Mouse (Mus musculus) brain, adult 2 months (tissue): ENCODE results near the gene Cd2bp2.
A peak's percentile ranks its signal among the peaks of the same experiment; 100 is the strongest.

ENCODE experiments used
- DNase-seq: peaks from one replicate; pipeline ENCODE4 v3.0.0; 2011; ENCODE audit warnings: low read depth, low spot score

The Cd2bp2 gene

DNA sequence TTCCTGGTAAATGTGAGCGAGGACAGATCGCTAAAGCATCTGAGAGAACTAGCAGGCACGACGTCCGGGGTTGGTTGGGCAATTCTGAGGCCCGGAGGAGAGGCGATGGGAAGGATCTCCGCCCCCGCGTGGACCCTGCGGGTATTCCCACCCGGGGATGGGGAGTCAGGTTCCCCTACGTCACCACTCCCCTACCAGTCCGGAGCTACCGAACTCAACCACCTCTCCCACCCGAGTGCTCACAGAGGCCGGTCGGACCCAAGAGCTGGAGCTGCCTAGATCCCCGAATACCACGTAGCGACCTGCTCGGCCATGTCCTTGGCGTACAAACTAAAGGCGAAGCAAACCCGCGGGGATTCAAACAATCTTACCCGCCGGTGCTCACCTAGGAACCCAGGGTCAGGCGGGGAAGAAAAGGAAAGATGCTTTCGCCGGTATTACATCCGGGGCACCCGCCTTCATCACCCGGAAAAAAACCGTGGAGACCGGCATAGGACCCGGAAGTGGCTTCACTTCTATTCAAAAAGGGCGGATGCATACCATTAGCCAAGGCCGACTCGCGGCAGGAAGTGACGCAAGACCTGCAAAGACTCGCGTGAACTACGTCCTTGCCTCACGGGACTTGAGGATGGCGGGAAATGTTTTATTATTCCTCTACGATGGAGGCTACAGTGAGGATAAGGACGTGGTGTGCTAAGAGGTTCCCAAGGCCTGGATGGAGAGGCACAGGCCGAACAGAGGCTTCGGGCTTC is at the start of gene Cd2bp2:
TSS of gene Cd2bp2 (minus strand) at position 507 of the 752 bp plus-strand sequence.
- peak; percentile 99 for DNase-seq

DNA sequence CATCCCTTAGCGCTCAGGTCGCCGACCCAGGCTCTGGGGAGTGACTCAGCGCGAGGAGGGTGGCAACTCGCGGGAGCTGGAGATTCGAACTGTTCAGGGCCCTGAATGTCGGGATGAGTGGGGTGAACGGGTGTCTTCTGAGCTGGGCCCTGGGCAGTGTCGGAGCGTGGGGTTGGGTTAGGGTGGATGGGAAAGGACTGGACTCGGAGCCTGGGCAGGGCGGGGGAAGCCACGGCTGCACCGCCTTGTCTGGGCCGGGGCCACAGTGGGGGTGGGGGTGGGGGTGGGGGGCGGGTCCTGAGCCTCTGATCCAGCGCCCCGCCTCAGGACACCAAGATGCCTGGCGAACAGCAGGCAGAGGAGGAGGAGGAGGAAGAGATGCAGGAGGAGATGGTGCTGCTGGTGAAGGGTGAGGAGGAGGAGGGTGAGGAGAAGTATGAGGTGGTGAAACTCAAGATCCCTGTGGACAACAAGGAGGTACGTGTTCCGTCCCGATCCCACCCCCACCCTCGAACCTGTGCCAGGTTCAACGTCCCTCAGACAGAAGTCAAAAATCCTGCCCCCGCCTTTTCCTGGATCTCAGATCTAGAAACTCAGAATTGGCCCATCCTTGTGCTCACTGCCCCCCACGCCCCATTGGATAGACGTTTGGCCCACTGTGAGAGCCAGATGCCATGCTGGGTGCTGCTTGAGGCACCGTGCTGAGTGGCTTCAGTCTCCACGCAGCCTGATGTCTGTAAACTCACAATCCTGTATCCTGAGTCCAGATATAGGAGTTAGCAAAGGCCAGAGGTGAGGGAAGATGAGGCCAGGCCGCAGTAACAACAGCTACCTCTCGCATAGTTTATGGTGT is 49.0 kb upstream of the Cd2bp2 start:
- peak; percentile 54 for DNase-seq

DNA sequence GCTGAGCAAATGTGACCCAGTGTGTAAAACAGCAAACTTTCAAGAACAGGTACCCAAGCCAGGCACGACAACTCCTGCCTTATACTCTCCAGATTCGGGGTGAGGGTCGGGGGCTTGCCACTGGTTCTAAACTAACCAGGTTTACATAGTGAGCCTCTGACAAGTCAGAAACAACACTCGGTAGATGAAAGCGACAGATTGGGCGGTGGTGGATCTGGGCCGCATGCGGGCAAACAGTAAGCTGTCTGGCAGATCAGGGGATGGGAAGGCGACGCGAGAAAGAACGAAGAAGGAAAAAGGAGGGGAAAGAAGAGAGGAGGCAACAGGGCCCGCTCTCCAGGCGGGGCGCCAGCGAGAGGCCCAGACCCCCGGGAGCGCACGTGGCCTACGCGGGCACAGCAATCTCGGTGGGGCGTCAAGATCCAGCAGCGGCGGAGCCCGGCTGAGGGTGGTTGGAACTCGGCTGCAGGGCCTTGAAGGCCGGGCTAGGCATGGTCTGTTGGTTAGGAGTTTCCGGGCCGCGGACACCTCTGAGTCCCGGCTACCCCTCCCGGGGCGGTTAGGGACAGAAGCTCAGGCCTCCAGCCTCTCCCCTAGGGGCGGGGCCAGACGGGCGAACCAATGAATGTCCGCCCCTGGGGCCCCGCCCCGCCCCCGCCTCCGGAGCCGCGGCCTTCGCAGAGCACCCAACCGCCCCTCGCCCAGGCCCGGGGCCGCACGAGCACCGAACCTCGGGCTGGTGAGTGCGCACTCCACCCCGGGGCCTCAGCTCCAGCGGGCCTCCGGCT is 48.2 kb upstream of the Cd2bp2 start, which contains the start of gene Zfp771:
TSS of gene Zfp771 (plus strand) at position 405 of the 788 bp plus-strand sequence.
- peak; percentile 97 for DNase-seq

- no peak for DNase-seq
Measured at GRCm38 (mm10) chr7:127243361-127243867, 47.6 kb upstream of the Cd2bp2 start.

- DNase-seq = no peak
Measured at GRCm38 (mm10) chr7:127234777-127235176, 38.9 kb upstream of the Cd2bp2 start.

DNA sequence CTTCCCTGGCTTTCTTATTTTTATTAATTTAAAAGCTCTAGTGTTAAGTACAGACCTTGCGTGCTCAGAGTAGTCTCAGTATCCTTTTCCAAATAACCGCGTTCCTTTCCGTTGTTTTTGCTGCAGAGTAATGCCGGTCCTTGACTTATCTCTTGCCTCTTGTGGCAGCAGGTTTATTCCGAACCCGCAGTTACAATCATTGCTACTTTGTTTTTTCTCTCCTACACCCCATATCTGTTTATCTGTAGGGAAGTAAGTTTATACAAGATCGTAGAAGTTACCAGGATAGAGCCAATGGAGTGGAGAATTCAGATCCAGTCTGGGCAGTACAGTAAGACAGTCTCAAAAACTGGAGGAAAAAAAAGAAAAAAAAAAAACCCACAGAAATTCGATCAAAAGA is 37.9 kb upstream of the Cd2bp2 start:
- no peak for DNase-seq

GRCm38 (mm10) chr7:127233368-127233749 is 37.5 kb upstream of the Cd2bp2 start:
- DNase-seq = peak; percentile 63

GRCm38 (mm10) chr7:127232622-127233367 is 36.9 kb upstream of the Cd2bp2 start, which contains the start of the genes Zfp553 and Sept1:
Zfp553 (plus strand) TSS chr7:127233061.
Sept1 (minus strand) TSS chr7:127233130.
- peak; percentile 94 for DNase-seq

DNA sequence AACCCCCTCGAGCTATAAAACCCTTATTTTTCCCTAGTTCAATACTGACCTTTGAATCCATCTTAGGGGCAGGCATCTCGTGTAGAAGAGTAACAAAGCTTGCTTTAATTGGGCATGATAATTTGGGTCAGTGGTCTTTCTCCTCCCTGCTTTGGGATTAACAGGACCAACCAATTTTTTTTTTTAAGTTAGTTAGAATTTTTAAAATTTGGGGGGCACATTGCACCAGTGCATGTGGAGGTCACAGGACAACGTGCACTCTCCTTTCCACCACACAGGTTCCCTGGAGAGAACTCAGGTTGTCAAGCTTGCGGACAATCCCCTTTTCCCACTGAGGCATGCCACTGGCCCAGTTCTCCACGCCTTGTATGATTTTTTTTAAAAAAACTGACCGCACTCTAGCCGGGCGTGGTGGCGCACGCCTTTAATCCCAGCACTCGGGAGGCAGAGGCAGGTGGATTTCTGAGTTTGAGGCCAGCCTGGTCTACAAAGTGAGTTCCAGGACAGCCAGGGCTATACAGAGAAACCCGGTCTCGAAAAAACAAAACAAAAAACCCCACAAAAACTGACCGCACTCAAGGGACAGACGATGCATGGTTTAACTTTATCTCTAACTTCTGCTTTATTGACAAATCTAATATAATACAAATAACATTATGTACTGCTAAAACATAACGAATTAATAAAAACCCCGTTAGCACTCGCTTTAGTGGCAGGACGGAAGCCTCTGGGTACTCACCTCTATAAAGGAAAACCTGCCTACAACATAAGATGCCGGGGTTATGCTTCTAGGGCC is 36.2 kb upstream of the Cd2bp2 start:
- DNase-seq = no peak

GRCm38 (mm10) chr7:127231376-127231775 is 35.5 kb upstream of the Cd2bp2 start:
- no peak for DNase-seq

GRCm38 (mm10) chr7:127228615-127229303 is 32.9 kb upstream of the Cd2bp2 start:
- DNase-seq = peak; percentile 94

GRCm38 (mm10) chr7:127225147-127225995 is 29.5 kb upstream of the Cd2bp2 start:
- DNase-seq = peak; percentile 72

- no peak for DNase-seq
Measured at GRCm38 (mm10) chr7:127224616-127225015, 28.8 kb upstream of the Cd2bp2 start.

- DNase-seq = no peak
Measured at GRCm38 (mm10) chr7:127223515-127224478, 27.9 kb upstream of the Cd2bp2 start.

GRCm38 (mm10) chr7:127223106-127223505 is 27.3 kb upstream of the Cd2bp2 start:
- DNase-seq = no peak

DNA sequence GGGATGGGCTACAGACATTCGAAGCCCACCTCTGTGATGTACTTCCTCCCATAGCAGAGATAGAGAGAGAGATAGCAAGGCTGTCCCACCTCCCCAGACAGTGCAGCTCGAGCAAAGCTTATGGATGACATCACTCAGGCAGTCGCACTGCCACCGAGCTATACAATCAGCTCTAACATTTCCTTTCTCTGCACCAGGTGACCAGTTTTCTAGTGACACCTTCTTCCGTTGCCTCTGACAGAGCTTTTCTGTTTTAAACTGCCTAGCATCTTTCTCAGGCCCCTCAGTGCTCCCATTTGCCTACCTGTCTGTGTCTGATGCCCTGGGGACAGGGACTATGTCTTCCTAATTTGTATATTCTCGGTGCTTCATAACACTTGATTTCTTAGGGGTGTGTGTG is 24.6 kb upstream of the Cd2bp2 start:
- no peak for DNase-seq

DNA sequence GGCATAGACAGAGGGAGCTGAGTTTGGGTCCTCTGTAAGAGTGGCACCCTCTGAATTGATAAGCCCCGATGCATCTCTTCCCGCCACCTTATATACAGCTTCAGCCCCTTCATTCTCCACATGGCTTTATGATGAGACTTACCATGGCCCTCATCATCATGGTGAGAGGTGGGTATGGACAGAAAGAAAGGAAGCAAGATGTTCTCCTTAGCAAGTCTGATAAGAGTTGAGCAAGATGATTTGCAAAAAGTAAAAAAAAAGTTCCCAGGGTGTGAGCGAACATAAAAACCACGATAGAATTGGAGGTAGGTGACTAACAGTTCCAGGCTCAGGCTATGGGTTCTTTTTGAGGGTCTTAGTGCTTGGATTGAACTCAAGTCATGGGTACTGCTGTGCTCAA is 22.8 kb upstream of the Cd2bp2 start:
- no peak for DNase-seq
